Mouse (Mus musculus) left cerebral cortex, postnatal 14 days (tissue): Measurements from ENCODE around the gene Cacna1e. TPM values are rescaled to one million over a fixed set of nuclear protein-coding genes. Genes with fewer than 3 reads are reported as not detected.

Experiments
- DNase-seq, 2 experiments: peaks; one replicate each; pipeline ENCODE4 v3.0.0; 2021 to 2022; ENCODE audit warnings: low spot score in 2 of 2, mixed read lengths in 1 of 2
- intact Hi-C: fragments of 180-260 bp; cut with DNase I; formaldehyde crosslinking; loops from one replicate; pipeline ENCODE4 v1.15.1; 2025
- total RNA-seq, 2 experiments: library from RNA; stranded (reverse); gene quantifications; 2 replicates each; pipeline ENCODE4 v1.2.3; 2021

The Cacna1e gene
- total RNA-seq, 2 experiments from 2014 or later = 151 to 157 TPM

DNA sequence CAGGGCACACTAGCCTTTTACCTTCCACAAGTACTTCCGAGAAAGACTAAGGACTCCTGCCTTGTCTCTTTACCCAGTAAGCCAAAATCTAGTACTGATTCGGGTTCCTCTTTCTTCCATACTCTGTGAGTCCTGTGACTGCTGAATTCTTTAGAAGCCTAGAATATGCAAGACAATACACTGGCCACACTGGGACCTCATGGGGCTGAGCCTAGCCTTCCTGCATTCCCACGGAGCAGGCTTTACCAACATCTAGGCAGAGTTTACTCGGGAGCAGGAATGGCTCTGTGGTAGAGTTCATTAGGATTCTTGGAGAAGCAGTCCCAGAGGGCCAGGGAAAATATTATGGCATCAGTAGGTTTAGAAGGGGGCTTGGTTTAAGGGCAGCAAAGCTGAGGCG lies 155.6 kb downstream of the Cacna1e start:
- intact Hi-C loops = loop anchor here (2.0 to 10.0 kb wide), 4 partner anchors 314 to 831 kb away; partner anchors contain the start of genes Glul and Zfp648
- DNase-seq = no peak

DNA sequence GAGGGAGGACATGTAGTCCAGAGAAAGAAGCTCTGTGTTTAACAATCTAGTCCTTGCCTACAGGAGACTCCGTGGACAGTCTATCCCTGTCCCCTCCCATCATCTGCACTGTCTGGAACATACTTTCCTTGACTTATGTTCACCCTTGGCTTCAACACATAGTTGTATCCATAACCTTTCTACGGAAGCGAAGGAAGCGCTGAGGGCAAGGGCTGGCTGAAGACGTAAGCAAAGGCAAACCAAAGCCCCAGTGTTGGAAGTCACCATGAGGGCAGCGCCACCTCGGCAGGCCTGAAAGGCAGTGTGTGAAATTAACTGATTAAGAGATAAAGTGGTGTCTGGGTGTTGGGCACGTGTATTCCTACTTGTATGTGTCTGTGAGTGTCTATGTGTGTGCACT lies 156.6 kb downstream of the Cacna1e start:
- intact Hi-C loops = loop anchor here (2.0 to 10.0 kb wide), 4 partner anchors 313 to 830 kb away; partner anchors contain the start of genes Glul and Zfp648
- no peak for DNase-seq

DNA sequence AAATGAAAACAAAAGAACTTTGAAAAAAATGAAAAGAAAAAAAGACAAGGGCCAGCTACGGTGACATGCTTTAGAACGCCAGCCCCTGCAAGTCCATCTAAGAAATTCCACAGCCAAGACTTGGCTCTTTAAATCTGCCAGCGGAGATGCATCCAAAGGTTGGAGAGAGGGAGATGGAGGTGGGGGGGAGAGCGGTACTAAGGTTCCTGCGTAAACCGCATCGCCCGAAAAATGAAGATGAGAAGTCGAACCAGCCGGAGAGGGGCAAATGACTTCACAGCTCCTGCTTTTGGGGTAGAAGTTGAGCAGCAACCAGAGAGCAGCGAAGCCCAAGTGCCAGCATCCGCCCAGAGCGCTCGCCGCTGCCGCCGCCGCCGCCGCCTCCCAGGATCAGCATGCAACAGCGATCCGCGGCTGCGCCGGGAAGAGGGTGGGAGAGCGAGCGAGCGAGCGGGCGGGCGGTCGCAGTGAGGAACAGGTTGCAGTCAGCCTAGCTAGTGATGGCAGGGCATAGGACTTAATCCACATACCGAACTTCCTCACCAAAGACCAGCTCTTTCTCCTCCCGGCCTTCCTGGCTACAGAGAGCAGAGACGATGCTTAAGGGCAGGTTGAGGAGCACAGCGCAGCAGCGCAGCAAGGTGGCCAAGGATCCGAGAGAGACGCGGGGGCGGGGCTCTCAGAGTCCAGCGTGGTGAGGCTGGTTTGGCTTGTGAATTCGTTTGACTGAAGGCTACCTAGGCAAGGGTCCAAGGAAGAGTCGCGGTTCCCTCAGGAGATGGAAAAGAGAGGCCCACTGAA lies 157.7 kb downstream of the Cacna1e start:
- intact Hi-C loops = loop anchor here (5.0 to 10.0 kb wide), 3 partner anchors 312 to 829 kb away; partner anchors contain the start of genes Glul and Zfp648

GRCm38 (mm10) chr1:154725356-154726320 lies 158.7 kb downstream of the Cacna1e start:
- intact Hi-C loops = loop anchor here (5.0 to 10.0 kb wide), 3 partner anchors 311 to 828 kb away; partner anchors contain the start of genes Glul and Zfp648
- no peak for DNase-seq

More for the DNA sequence above, 157.7 kb downstream of the Cacna1e start:
- DNase-seq = peak in 1 of 2 experiments; percentile 64

DNA sequence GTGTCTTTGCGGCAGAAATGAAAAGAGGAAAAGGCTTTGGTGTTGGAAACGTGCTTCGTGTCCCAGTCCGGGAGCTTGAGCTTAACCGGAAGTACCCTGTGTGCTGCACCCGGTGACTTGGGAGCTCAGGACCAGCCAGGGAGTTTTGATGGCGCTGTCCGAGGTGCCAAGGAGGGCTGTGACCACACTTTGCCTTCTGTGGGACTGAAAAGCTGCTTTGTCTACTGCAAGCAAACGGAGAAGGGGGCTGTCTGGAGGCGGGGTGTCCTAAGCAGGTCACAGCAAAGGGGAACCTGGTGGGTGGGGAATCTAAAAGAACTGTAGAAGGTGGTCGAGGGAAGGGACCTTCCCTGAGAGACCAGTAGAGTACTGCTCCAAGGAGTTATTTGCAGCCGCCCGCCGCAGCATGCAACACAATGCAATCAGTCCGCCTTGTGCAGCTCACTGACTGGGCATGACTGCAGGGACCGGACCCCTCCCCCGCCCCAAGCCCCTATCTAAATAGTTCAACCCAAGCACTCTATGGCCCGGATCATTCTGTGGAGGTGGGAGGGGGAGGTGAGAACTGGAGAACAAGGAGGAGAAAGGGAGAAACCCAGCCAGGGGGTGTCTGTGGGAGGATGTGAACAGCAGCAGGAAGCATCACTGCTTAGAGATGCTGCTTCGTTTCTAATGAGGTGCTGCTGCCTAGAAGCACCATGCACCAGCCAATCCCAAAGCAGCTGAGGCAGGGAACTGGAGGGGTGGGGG lies 160.6 kb downstream of the Cacna1e start:
- intact Hi-C loops = loop anchor here (5.0 to 10.0 kb wide), 2 partner anchors 116 to 309 kb away; no protein-coding TSS in a partner anchor
- DNase-seq = peak; percentile 57 to 71

DNA sequence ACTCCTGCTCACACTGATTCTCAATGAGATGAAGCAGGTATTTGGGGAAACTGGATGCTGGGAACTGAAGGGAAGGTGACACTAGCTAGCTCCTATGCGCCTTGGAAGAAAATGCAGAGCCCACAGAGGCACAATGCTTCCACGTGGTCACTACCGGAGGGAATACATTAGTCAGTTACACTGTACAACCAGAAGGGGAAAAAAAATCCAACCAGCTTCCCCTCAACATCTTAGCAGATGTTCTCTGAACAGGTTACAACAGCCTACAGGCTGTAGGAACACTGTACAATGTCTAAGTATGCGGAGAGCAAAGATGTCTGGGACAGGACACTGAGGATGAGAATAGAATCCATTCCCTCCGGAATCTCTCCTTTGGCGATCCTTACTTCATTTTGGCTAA lies 161.2 kb downstream of the Cacna1e start:
- intact Hi-C loops = loop anchor here (5.0 to 10.0 kb wide), 2 partner anchors 116 to 308 kb away; no protein-coding TSS in a partner anchor
- peak in 1 of 2 experiments; percentile 70 for DNase-seq

DNA sequence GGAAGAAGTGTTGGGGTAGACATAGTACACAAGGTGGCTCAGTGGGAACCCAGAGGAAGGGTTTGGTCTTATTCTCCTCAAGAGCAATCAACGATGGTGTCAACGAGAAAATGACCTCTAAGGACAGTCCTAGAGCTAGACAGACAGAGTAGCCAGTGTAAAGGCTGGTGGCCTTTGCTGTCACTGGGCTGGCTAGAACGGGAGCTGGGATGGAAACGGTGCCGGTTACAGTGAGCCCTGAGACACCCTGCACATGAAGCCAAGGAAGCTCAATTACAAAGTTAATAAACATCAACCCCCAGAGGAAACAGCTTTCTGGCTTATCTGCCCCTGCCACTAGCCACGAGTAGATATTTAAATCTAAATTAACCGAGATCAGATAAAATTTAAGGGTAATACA lies 168.7 kb downstream of the Cacna1e start:
- no peak for DNase-seq
- intact Hi-C loops = no loop called here

DNA sequence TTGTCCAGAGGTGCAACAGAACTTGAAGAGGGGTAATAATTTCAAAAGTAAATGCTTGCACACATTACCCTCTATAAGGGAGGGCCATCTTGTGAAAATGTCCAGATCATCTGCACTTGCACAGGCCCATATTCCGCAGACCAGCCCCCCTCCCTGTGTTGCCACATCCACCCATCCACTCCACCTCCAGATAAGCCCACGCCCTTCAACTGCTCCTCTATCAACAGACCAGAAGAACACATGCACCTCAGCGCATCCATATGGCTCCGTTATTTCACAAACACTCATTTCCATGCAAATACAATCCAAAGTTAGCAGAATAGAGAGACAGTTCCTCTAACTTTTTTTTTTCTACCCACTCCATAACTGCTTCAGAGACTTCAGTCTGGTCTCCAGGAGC lies 171.6 kb downstream of the Cacna1e start:
- intact Hi-C loops = no loop called here
- no peak for DNase-seq

GRCm38 (mm10) chr1:154707584-154708290 lies 176.6 kb downstream of the Cacna1e start:
- intact Hi-C loops = no loop called here

DNA sequence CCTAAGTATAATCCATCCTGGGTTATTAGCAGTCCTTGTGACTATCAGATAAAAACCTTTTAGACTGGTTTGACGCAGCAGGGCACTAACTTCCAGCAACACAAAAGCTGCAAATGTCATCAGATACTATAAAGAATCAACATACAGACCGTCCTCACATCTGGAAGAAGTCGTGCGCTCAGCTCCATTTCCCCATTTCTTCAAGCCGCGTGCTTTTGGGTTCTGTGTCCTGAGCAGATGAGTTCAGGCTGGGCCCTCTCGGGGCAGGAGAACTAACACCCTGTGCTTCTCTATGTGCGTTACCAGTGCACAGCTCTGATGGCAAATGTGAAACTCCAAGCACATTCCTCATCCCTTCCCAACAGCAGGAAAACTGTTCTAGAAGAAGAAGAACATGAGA lies 177.3 kb downstream of the Cacna1e start:
- no peak for DNase-seq
- intact Hi-C loops = no loop called here

More at GRCm38 (mm10) chr1:154707584-154708290, 176.6 kb downstream of the Cacna1e start:
- no peak for DNase-seq

DNA sequence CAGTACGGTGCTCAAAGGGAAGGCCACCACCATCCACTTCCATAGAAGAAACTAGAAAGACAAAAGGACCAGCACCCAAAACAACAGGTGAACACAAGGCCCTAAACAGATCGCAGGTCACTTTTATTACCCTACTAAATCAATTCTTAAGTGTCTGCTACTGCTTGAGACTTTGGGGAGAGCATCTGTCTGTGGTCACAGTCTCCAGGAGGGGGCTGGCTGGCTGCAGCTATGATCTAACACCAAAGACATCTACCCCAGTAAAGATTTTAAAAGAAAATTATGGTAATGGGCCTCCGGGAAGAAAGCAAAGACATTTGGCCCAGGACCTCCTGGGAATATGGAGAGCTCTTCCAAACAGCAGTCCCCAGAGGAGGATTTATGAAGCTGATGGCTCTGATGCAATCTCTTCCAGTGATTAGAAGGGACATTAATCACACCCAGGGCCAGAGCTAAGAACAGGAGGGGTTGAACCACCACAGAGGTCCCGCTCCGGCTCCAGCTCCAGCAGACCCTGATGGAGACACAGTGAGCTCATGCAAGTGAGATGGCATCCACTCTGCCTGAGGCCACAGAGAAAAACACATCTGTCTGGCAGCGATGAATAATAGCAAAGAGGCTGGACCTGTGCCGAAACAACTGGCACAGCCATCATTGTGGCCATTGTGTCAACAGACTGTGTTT lies 178.3 kb downstream of the Cacna1e start:
- intact Hi-C loops = no loop called here
- DNase-seq = no peak

- intact Hi-C loops = no loop called here
- DNase-seq = peak in 1 of 2 experiments; percentile 17
These were observed 179.6 kb downstream of the Cacna1e start for GRCm38 (mm10) chr1:154704558-154705185.

GRCm38 (mm10) chr1:154702623-154703022 lies 181.7 kb downstream of the Cacna1e start:
- DNase-seq = peak; percentile 49 to 51
- intact Hi-C loops = no loop called here

- intact Hi-C loops = no loop called here
- DNase-seq = peak; percentile 40 to 66
These were observed 195.2 kb downstream of the Cacna1e start for GRCm38 (mm10) chr1:154688876-154689665.

DNA sequence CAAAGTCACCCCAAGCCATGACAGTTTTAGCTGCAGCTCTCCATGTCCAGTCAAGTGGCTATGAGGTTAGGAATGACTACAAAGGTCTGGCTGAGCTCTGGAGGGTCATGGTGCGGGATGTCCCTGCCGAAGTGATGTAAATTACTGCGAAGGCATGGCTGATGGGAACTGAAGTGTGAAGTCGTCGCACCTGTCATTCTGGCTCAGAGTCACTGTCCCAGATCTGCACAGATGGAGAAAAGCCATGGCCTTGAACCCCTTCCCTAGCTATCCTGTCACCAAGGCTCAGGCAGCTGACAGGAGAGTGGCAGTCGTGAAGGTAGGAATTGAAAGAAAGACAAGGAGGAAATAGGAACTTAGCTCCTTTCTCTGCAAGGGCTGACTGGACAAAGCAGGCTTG lies 197.4 kb downstream of the Cacna1e start:
- intact Hi-C loops = no loop called here
- DNase-seq = no peak

DNA sequence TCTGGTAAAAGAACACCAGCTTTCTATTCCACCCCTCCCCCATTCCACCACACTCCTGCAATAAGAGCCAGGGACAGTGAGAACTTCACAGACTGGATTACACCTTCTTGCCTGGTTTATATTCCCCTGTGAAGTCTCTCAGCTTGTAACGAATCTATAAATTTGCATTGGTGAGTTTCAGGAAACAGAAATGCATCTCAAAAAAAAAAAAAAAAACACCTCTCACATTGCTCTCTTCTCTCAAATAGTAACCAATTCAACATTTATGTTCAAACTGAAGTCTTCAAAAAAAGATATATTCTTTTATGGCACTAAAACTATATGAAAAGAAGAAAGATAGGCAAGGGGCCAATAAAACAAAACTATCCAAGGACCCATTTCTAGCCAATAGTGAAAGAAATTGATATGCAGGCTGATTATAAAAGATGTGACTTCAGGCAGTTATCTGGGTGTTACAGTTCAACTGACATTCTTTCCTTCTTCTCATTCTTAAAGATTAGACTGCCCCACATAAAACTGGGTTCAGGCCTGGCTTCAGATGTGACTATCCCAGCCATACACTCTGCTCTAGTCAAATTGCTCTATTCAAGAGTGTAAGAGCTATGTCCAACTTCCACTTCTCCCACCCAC lies 200.7 kb downstream of the Cacna1e start:
- no peak for DNase-seq
- intact Hi-C loops = no loop called here
